Mouse (Mus musculus): ENCODE results near the gene Ggt7. TPM values are rescaled to one million over a fixed set of nuclear protein-coding genes. Genes with fewer than 3 reads are reported as not detected.

Gene Ggt7
- total and polyA plus RNA-seq, 3 experiments = not detected

DNA sequence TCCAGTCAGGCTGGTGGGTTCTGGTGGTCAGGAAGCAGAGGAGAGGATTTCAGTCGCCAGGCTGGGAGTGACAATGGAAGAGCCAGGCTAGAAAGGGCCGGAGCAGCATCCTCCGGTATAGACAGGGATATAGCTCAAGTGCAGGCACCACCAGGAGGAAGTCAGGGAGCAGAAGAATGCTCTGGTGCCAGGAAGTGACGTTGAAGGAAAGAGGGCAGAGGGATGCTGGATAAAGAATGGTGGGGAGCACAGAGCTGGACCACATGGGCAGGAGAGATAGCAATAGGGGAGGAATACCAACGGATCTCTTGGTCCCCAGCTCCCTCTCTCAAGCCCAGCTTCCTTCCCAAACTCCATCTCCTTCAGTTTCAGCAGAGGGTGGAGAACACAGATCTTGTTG lies 4.5 kb downstream of the Ggt7 start:
- H3K4me3 ChIP-seq (ENCODE audit: low read depth, low read length) = no peak overlapping the region
- H3K9me3 ChIP-seq (replicated peaks) = no peaks in the 10 kb centered on the region
- peaks cover 23% of the 10 kb centered on the region for H3K4me1 ChIP-seq (ENCODE audit: insufficient read depth, low read depth, low read length)
- DNase-seq (ENCODE audit: low spot score) = no peak
- ATAC-seq (ENCODE audit: extremely low read depth, insufficient number of reproducible peaks, low FRiP score, poor library complexity, severe bottlenecking) = no peak
- TF ChIP-seq GATA1 (IDR thresholded peaks at IDR 0.05; ENCODE audit: borderline replicate concordance, low read length) (no peak), POLR2AphosphoS5 (IDR thresholded peaks at IDR 0.05; ENCODE audit: insufficient replicate concordance, low read depth, low read length) (no peak), GATA2 (IDR thresholded peaks at IDR 0.05; ENCODE audit: borderline replicate concordance, low read depth, low read length) (no peak), TAL1 (conservative IDR thresholded peaks at IDR 0.05; ENCODE audit: low read depth, low read length) (no peak), CTCF (IDR thresholded peaks at IDR 0.05; ENCODE audit: low read depth, low read length) (no peak)
- peaks cover 30% of the 10 kb centered on the region for H3K27me3 ChIP-seq (ENCODE audit: insufficient read depth, low read length)
- no peaks in the 10 kb centered on the region for H3K36me3 ChIP-seq (replicated peaks)

DNA sequence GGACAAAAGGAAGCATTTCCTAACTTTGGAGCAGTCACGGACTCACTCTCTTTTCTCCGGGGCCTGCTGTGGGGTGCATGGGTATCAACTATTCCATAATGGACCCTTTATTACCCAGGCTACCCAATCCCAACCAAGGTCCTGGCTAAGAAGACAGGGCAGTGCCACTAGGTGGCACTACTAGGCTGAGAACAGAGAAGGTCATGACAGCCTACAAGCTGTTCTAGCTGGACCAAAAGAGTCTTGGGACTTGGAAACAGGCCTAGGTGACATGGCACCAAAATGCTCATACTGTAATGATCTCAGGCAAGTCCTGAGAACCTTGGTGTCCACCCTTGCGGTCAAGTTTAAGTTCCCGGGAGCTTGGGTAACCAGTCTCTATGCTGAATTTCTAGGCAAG lies 5.6 kb downstream of the Ggt7 start:
- no peaks in the 10 kb centered on the region for H3K9me3 ChIP-seq (replicated peaks)
- H3K4me3 ChIP-seq (ENCODE audit: low read depth, low read length) = no peak overlapping the region
- DNase-seq (ENCODE audit: low spot score) = peak; percentile 41
- TF ChIP-seq CTCF (IDR thresholded peaks at IDR 0.05; ENCODE audit: low read depth, low read length) = 0 out of 2 replicates have a peak, but pooled peaks have one; percentile 40
- TF ChIP-seq GATA2 (IDR thresholded peaks at IDR 0.05; ENCODE audit: borderline replicate concordance, low read depth, low read length) = no peak
- no peak for TF ChIP-seq GATA1 (IDR thresholded peaks at IDR 0.05; ENCODE audit: borderline replicate concordance, low read length)
- TF ChIP-seq TAL1 (conservative IDR thresholded peaks at IDR 0.05; ENCODE audit: low read depth, low read length) = no peak
- H3K4me1 ChIP-seq (ENCODE audit: insufficient read depth, low read depth, low read length) = peaks cover 20% of the 10 kb centered on the region
- peaks cover 35% of the 10 kb centered on the region for H3K27me3 ChIP-seq (ENCODE audit: insufficient read depth, low read length)
- 0 out of 2 replicates have a peak, but pooled peaks have one; percentile 15 for ATAC-seq (ENCODE audit: extremely low read depth, insufficient number of reproducible peaks, low FRiP score, poor library complexity, severe bottlenecking)
- H3K36me3 ChIP-seq (replicated peaks) = no peaks in the 10 kb centered on the region

DNA sequence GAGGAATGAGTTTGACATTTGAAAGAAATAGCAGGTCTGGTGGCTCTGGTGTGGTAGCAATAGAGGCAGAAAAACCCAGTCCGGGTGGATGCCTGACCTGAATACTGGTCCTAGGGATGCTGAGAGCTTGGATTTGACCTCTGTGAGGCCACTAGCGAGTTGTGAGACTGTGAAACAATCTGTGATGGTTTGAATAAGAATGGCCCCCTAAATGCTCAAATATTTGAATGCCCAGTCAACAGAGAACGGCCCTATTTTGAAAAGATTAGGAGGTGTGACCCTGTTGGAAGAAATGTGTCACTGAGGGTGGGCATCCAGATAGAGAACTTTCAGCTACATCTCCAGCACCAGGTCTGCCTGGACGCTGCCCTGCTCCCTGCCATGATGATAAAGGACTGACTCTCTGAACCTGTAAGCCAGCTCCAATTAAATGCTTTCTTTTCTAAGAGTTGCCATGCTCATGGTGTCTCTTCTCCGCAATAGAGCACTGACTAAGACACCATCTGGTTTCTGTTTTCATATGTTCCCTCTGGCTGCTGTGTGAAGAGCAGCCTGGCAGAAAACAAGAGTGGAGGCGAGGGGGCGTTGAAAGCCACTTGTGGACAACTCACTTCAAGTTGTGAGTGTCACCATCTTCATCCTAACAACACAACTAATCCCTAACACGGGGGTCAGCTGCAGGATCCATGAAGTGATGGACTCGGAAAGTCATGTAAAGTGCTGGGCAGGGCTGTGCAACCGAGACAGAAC lies 10.1 kb downstream of the Ggt7 start:
- no peak for DNase-seq (ENCODE audit: low spot score)
- Histone ChIP-seq H3K9me3 (replicated peaks) (no peaks in the 10 kb centered on the region), H3K4me1 (ENCODE audit: insufficient read depth, low read depth, low read length) (no peaks in the 10 kb centered on the region), H3K36me3 (replicated peaks) (no peaks in the 10 kb centered on the region), H3K4me3 (ENCODE audit: low read depth, low read length) (no peak overlapping the region), H3K27me3 (ENCODE audit: insufficient read depth, low read length) (peaks cover 43% of the 10 kb centered on the region)
- TF ChIP-seq POLR2AphosphoS5 (IDR thresholded peaks at IDR 0.05; ENCODE audit: insufficient replicate concordance, low read depth, low read length) (no peak), GATA2 (IDR thresholded peaks at IDR 0.05; ENCODE audit: borderline replicate concordance, low read depth, low read length) (no peak), GATA1 (IDR thresholded peaks at IDR 0.05; ENCODE audit: borderline replicate concordance, low read length) (no peak), CTCF (IDR thresholded peaks at IDR 0.05; ENCODE audit: low read depth, low read length) (no peak), TAL1 (conservative IDR thresholded peaks at IDR 0.05; ENCODE audit: low read depth, low read length) (no peak)
- ATAC-seq (ENCODE audit: extremely low read depth, insufficient number of reproducible peaks, low FRiP score, poor library complexity, severe bottlenecking) = no peak

DNA sequence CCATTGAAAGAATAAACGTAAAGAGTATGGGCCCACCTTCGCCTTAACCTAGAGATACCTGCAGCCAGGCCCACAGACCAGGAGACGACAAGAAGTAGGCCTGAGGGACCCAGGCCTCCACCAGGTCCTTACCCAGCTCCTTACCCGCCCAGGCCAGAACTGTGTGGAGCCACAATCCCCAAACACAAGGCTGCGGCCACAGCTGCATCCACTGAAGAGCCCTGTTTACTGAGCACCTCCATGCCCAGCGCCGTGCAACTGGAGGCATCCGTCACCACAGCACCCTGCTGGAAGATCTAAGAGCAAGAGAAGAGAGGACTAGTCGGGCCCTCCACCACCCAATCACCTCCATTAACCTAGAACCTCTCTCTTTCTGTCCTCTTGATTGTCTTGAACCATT lies 12.2 kb downstream of the Ggt7 start:
- H3K4me3 ChIP-seq (ENCODE audit: low read depth, low read length) = no peak overlapping the region
- H3K27me3 ChIP-seq (ENCODE audit: insufficient read depth, low read length) = peaks cover 46% of the 10 kb centered on the region
- no peak for DNase-seq (ENCODE audit: low spot score)
- no peaks in the 10 kb centered on the region for H3K36me3 ChIP-seq (replicated peaks)
- TF ChIP-seq GATA1 (IDR thresholded peaks at IDR 0.05; ENCODE audit: borderline replicate concordance, low read length) (no peak), CTCF (IDR thresholded peaks at IDR 0.05; ENCODE audit: low read depth, low read length) (no peak), POLR2AphosphoS5 (IDR thresholded peaks at IDR 0.05; ENCODE audit: insufficient replicate concordance, low read depth, low read length) (no peak), GATA2 (IDR thresholded peaks at IDR 0.05; ENCODE audit: borderline replicate concordance, low read depth, low read length) (no peak), TAL1 (conservative IDR thresholded peaks at IDR 0.05; ENCODE audit: low read depth, low read length) (no peak)
- no peaks in the 10 kb centered on the region for H3K9me3 ChIP-seq (replicated peaks)
- no peak for ATAC-seq (ENCODE audit: extremely low read depth, insufficient number of reproducible peaks, low FRiP score, poor library complexity, severe bottlenecking)
- 0 out of 2 replicates have a peak, but pooled peaks cover 3% of the 10 kb centered on the region for H3K4me1 ChIP-seq (ENCODE audit: insufficient read depth, low read depth, low read length)

DNA sequence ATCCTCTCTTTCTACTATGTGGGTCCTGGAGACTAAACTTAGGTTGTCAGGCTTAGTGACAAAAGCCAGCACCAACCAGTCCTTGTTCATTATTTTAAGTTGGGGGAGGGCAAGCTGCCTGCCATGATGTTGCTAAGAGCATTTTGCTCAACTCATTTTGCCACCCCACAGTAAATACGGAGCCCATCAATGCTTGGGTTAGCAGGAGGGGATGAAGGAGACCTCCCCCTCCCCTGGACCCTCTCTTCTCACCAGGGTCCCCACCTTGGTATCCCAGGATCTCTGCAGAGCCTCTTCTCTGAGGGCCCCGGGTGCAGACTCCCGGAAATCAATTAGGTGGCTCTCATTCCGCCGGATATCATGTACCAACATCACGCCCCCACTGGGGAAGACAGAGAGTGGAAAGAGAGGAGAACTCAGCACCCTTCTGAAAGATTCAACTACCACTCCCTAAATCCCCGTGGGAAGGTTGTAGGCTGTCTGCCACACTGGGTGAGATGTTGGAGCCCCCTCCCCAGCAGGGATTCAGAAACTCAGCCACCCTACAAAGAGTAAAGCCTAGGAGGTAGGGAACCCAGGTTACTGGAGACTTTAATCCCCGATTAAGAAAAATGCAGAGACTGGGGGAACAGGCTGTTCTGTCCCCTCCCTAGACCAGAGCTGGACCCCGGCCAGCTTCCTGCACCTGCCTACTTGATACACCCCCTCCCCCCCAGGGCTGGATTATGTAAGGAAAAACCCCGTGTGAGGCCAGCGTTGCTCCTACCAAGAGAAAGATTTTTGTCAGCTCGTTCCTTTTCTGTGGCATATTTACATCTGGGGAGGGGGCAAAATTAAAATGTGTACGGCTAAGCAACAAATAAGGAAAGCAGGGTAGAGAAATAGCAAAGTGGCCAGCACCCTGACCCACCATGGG lies 13.3 kb downstream of the Ggt7 start:
- DNase-seq (ENCODE audit: low spot score) = no peak
- Histone ChIP-seq H3K36me3 (replicated peaks) (no peaks in the 10 kb centered on the region), H3K4me3 (ENCODE audit: low read depth, low read length) (no peak overlapping the region)

DNA sequence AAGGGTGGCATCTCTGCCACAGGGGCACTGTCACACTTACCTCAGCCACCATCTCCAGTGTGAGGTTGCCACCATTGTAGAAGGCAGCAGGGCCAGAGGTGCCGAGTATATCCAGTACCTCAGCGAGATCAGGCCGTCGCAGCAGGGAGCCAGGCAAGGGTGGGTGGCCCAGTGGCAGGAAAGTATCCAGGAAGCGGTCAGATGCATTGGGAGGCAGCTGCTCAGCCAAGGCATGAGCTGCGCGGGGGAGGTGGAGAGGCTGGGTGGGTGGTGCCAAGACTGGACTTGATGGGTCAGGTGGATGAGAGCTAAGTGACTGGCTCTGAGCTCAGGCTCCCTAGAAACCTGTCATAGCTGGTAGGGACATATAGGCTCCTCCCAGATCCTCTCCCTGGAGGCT lies 15.4 kb downstream of the Ggt7 start:
- Histone ChIP-seq H3K9me3 (replicated peaks) (no peaks in the 10 kb centered on the region), H3K36me3 (replicated peaks) (no peaks in the 10 kb centered on the region), H3K27me3 (ENCODE audit: insufficient read depth, low read length) (peaks cover 58% of the 10 kb centered on the region), H3K4me3 (ENCODE audit: low read depth, low read length) (no peak overlapping the region), H3K4me1 (ENCODE audit: insufficient read depth, low read depth, low read length) (0 out of 2 replicates have a peak, but pooled peaks cover 3% of the 10 kb centered on the region)
- no peak for TF ChIP-seq POLR2AphosphoS5 (IDR thresholded peaks at IDR 0.05; ENCODE audit: insufficient replicate concordance, low read depth, low read length)
- TF ChIP-seq CTCF (IDR thresholded peaks at IDR 0.05; ENCODE audit: low read depth, low read length) = no peak
- ATAC-seq (ENCODE audit: extremely low read depth, insufficient number of reproducible peaks, low FRiP score, poor library complexity, severe bottlenecking) (no peak), DNase-seq (ENCODE audit: low spot score) (no peak)

More for the DNA sequence above, 13.3 kb downstream of the Ggt7 start:
- TF ChIP-seq GATA2 (IDR thresholded peaks at IDR 0.05; ENCODE audit: borderline replicate concordance, low read depth, low read length) (no peak), TAL1 (conservative IDR thresholded peaks at IDR 0.05; ENCODE audit: low read depth, low read length) (no peak), GATA1 (IDR thresholded peaks at IDR 0.05; ENCODE audit: borderline replicate concordance, low read length) (no peak), POLR2AphosphoS5 (IDR thresholded peaks at IDR 0.05; ENCODE audit: insufficient replicate concordance, low read depth, low read length) (no peak), CTCF (IDR thresholded peaks at IDR 0.05; ENCODE audit: low read depth, low read length) (no peak)
- 0 out of 2 replicates have a peak, but pooled peaks cover 3% of the 10 kb centered on the region for H3K4me1 ChIP-seq (ENCODE audit: insufficient read depth, low read depth, low read length)
- ATAC-seq (ENCODE audit: extremely low read depth, insufficient number of reproducible peaks, low FRiP score, poor library complexity, severe bottlenecking) = no peak
- peaks cover 51% of the 10 kb centered on the region for H3K27me3 ChIP-seq (ENCODE audit: insufficient read depth, low read length)
- H3K9me3 ChIP-seq (replicated peaks) = no peaks in the 10 kb centered on the region

Measured in G1E (cell line).